Mouse (Mus musculus) MEL (cell line): Measurements from ENCODE around the gene Asah2. TPM values are rescaled to one million over a fixed set of nuclear protein-coding genes. Genes with fewer than 3 reads are reported as not detected.

Experiments
- DNase-seq: peaks from one replicate; pipeline ENCODE4 v3.0.0; 2011; ENCODE audit warnings: low read depth, low spot score
- H3K27ac ChIP-seq: 2 replicates; pipeline ENCODE4 v1.5.1; 2012; ENCODE audit warnings: low read depth, mild to moderate bottlenecking, control low read depth, low read length, moderate library complexity; ENCODE audit not compliant: control insufficient read depth
- H3K27me3 ChIP-seq, 2 experiments: fragments of 150-350 bp in 1 of 2; sonication (generic) in 1 of 2; 2 replicates each; pipeline ENCODE4 v1.6.1; 2012; ENCODE audit warnings: low read length in 2 of 2, mild to moderate bottlenecking in 2 of 2, improper control_type of control experiment in 1 of 2, moderate library complexity in 1 of 2; ENCODE audit not compliant: insufficient read depth in 2 of 2, control insufficient read depth in 1 of 2
- H3K36me3 ChIP-seq, 2 experiments: 2 replicates each; pipeline ENCODE4 v1.6.1; 2012 to 2014; ENCODE audit warnings: low read length in 2 of 2, improper control_type of control experiment in 1 of 2, inconsistent platforms in 1 of 2, mild to moderate bottlenecking in 1 of 2; ENCODE audit not compliant: insufficient read depth in 2 of 2, control insufficient read depth in 1 of 2
- H3K4me1 ChIP-seq, 2 experiments: fragments of 150-350 bp in 1 of 2; sonication (generic) in 1 of 2; 2 replicates each; pipeline ENCODE4 v1.6.1; 2012; ENCODE audit warnings: low read length in 2 of 2, improper control_type of control experiment in 1 of 2, mild to moderate bottlenecking in 1 of 2; ENCODE audit not compliant: insufficient read depth in 2 of 2, control insufficient read depth in 1 of 2
- H3K4me3 ChIP-seq, 2 experiments: fragments of 150-350 bp in 1 of 2; sonication (generic) in 1 of 2; 2 replicates each; pipeline ENCODE4 v1.5.1; 2012; ENCODE audit warnings: low read depth in 2 of 2, low read length in 2 of 2, mild to moderate bottlenecking in 2 of 2, moderate library complexity in 2 of 2, control low read depth in 1 of 2, improper control_type of control experiment in 1 of 2; ENCODE audit not compliant: control insufficient read depth in 1 of 2, insufficient read depth in 1 of 2
- H3K79me2 ChIP-seq: 2 replicates; pipeline ENCODE4 v1.6.1; 2012; ENCODE audit warnings: mild to moderate bottlenecking, low read length, moderate library complexity; ENCODE audit not compliant: control insufficient read depth, poor library complexity, insufficient read depth
- H3K9ac ChIP-seq: 2 replicates; pipeline ENCODE4 v1.6.1; 2012; ENCODE audit warnings: low read depth, mild to moderate bottlenecking, control low read depth, low read length, moderate library complexity; ENCODE audit not compliant: control insufficient read depth, poor library complexity, severe bottlenecking
- H3K9me3 ChIP-seq: fragments of 150-350 bp; sonication (generic); replicated peaks from 2 replicates; pipeline ENCODE4 v1.6.1; 2012; ENCODE audit warnings: mild to moderate bottlenecking, low read length, improper control_type of control experiment, moderate library complexity; ENCODE audit not compliant: insufficient read depth
- BHLHE40 ChIP-seq: IDR thresholded peaks from 2 replicates; pipeline ENCODE4 v1.6.1; 2012; ENCODE audit warnings: low read depth, mild to moderate bottlenecking, inconsistent platforms, low read length, improper control_type of control experiment, borderline replicate concordance
- CHD1 ChIP-seq: IDR thresholded peaks from 2 replicates; pipeline ENCODE4 v1.6.1; 2012; ENCODE audit warnings: low read depth, mild to moderate bottlenecking, inconsistent platforms, low read length, improper control_type of control experiment
- CHD2 ChIP-seq: IDR thresholded peaks from 2 replicates; pipeline ENCODE4 v1.6.1; 2011; ENCODE audit warnings: low read length, improper control_type of control experiment
- CTCF ChIP-seq, 3 experiments: IDR thresholded peaks in 2 of 3; conservative IDR thresholded peaks in 1 of 3; 2 replicates each; pipeline ENCODE4 v1.5.1; 2011 to 2012; ENCODE audit warnings: low read length in 3 of 3, low read depth in 2 of 3, mild to moderate bottlenecking in 2 of 3, improper control_type of control experiment in 1 of 3, inconsistent platforms in 1 of 3, mixed read lengths in 1 of 3, moderate library complexity in 1 of 3; ENCODE audit not compliant: control insufficient read depth in 1 of 3, insufficient read depth in 1 of 3, poor library complexity in 1 of 3, severe bottlenecking in 1 of 3
- E2F4 ChIP-seq: IDR thresholded peaks from 2 replicates; pipeline ENCODE4 v1.6.1; 2011; ENCODE audit warnings: low read depth, low read length, improper control_type of control experiment, borderline replicate concordance
- ETS1 ChIP-seq: IDR thresholded peaks from 2 replicates; pipeline ENCODE4 v1.6.1; 2012; ENCODE audit warnings: low read depth, mild to moderate bottlenecking, inconsistent platforms, low read length, improper control_type of control experiment, moderate library complexity
- GABPA ChIP-seq: IDR thresholded peaks from 2 replicates; pipeline ENCODE4 v1.6.1; 2012; ENCODE audit warnings: low read depth, mild to moderate bottlenecking, inconsistent platforms, low read length, improper control_type of control experiment, moderate library complexity
- KAT2A ChIP-seq: conservative IDR thresholded peaks from 2 replicates; pipeline ENCODE4 v1.6.1; 2012; ENCODE audit warnings: low read depth, low read length, improper control_type of control experiment, inconsistent platforms
- MAFK ChIP-seq: IDR thresholded peaks from 2 replicates; pipeline ENCODE4 v1.6.1; 2011; ENCODE audit warnings: low read depth, mild to moderate bottlenecking, low read length, improper control_type of control experiment, borderline replicate concordance
- MAX ChIP-seq: IDR thresholded peaks from 2 replicates; pipeline ENCODE4 v1.6.1; 2011; ENCODE audit warnings: low read length, improper control_type of control experiment
- MEF2A ChIP-seq: IDR thresholded peaks from 2 replicates; pipeline ENCODE4 v1.6.1; 2014; ENCODE audit warnings: low read depth, mild to moderate bottlenecking, inconsistent platforms, low read length, improper control_type of control experiment; ENCODE audit not compliant: poor library complexity, insufficient replicate concordance, severe bottlenecking; ENCODE audit errors: extremely low read depth
- MXI1 ChIP-seq: IDR thresholded peaks from 2 replicates; pipeline ENCODE4 v1.6.1; 2011; ENCODE audit warnings: mild to moderate bottlenecking, low read depth, low read length, improper control_type of control experiment
- MYC ChIP-seq: IDR thresholded peaks from 2 replicates; pipeline ENCODE4 v1.6.1; 2011; ENCODE audit warnings: low read depth, mild to moderate bottlenecking, low read length, improper control_type of control experiment, moderate library complexity
- NRF1 ChIP-seq: IDR thresholded peaks from 2 replicates; pipeline ENCODE4 v1.6.1; 2014; ENCODE audit warnings: low read depth, mild to moderate bottlenecking, inconsistent platforms, low read length, improper control_type of control experiment, moderate library complexity; ENCODE audit not compliant: poor library complexity, insufficient read depth, severe bottlenecking
- TAL1 ChIP-seq: IDR thresholded peaks from 2 replicates; pipeline ENCODE4 v1.6.1; 2012; ENCODE audit warnings: mild to moderate bottlenecking, inconsistent platforms, low read length, moderate library complexity, mixed read lengths
- TCF12 ChIP-seq: IDR thresholded peaks from 2 replicates; pipeline ENCODE4 v1.6.1; 2014; ENCODE audit warnings: low read depth, mild to moderate bottlenecking, inconsistent platforms, low read length, improper control_type of control experiment, moderate library complexity
- ZMIZ1 ChIP-seq: IDR thresholded peaks from 2 replicates; pipeline ENCODE4 v1.6.1; 2012; ENCODE audit warnings: low read depth, mild to moderate bottlenecking, inconsistent platforms, low read length, improper control_type of control experiment, moderate library complexity
- polyA plus RNA-seq, 2 experiments: library from polyadenylated mRNA; stranded (reverse) in 1 of 2; unstranded in 1 of 2; fragments of >175 nt in 1 of 2; fragments of >200 nt in 1 of 2; gene quantifications; 2 replicates each; pipeline versions ENCODE4 v1.2.1 to v1.2.4; 2012; ENCODE audit warnings: low replicate concordance in 2 of 2, low read depth in 1 of 2; ENCODE audit not compliant: insufficient read length in 2 of 2, insufficient read depth in 1 of 2, missing spikeins in 1 of 2
- total RNA-seq: library from RNA; depleted of rRNA; stranded (reverse); fragments of 300-350 nt; gene quantifications from 2 replicates; pipeline ENCODE4 v1.2.3, GENCODE M21; 2012

Asah2 gene
- total and polyA plus RNA-seq, 3 experiments: 0.58 to 1.3 TPM; not detected in 1

DNA sequence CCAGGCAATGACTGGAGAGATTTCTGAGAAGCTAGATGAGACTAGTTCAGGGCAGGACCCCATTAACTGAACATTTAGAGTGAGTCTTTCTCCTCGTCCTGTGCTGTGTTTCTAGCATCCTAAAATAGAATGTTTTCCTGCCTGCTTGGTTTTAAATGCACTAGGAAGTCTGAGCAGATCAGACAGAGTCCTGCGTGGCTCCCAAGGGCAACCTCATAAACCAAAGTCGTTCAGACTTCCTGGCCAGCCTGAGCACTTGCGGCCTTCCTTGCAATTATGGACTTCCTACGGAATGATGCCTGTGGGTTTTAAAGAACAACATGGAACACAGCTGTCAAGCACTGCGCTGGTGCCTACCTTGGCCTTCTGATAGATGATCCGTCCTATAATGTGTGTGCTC, 89.4 kb downstream of the Asah2 start:
- TF ChIP-seq CHD2 (no peak), TCF12 (no peak), CTCF (IDR thresholded peaks at IDR 0.05 in 2 of 3, conservative IDR thresholded peaks at IDR 0.05 in 1 of 3; ENCODE audit: control insufficient read depth in 1 of 3, insufficient read depth in 1 of 3, low read depth in 2 of 3, low read length in 3 of 3, poor library complexity in 1 of 3, severe bottlenecking in 1 of 3) (no peak), BHLHE40 (no peak), CHD1 (no peak), GABPA (no peak), NRF1 (no peak), ETS1 (no peak), TAL1 (no peak), MAX (no peak), E2F4 (no peak), MAFK (no peak), KAT2A (no peak), MEF2A (no peak), MXI1 (no peak), MYC (no peak)
- TF ChIP-seq, all 39 proteins: peak for 0
- no peaks in the 10 kb centered on the region for H3K9me3 ChIP-seq
- H3K79me2 ChIP-seq: no peaks in the 10 kb centered on the region
- H3K27ac ChIP-seq: no peak overlapping the region
- H3K4me1 ChIP-seq: no peaks in the 10 kb centered on the region
- H3K4me3 ChIP-seq: no peak overlapping the region
- no peak for DNase-seq
- H3K36me3 ChIP-seq: no peaks in the 10 kb centered on the region
- no peak overlapping the region for H3K9ac ChIP-seq
- no peaks in the 10 kb centered on the region for H3K27me3 ChIP-seq

DNA sequence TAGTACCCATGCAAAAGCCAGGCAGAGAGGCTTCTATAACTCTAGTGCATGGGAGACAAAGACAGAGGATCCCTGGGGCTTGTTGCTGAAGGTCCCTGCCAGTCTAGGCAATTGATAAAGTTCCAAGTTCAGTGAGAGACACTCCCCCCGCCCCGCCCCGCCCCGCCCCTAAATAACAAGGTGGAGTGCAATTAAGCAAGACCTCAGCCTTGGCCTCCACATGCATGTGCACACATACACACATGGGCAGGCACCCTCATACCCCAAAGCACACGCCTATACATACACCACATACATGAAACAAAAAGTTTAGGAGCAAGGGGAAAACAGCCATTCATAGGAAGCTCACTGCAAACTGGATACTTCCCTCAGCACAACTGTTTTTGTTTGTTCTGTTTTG, 90.0 kb downstream of the Asah2 start:
- no peak for TF ChIP-seq ZMIZ1
- TF ChIP-seq KAT2A: no peak
- TF ChIP-seq MAX: no peak
- TF ChIP-seq, all 39 proteins: peak for 0
- H3K36me3 ChIP-seq: no peaks in the 10 kb centered on the region

More for the DNA sequence above, 90.0 kb downstream of the Asah2 start:
- no peak for DNase-seq
- Histone ChIP-seq H3K4me3 (no peak overlapping the region), H3K9ac (no peak overlapping the region), H3K27me3 (no peaks in the 10 kb centered on the region), H3K9me3 (no peaks in the 10 kb centered on the region), H3K4me1 (no peaks in the 10 kb centered on the region), H3K79me2 (no peaks in the 10 kb centered on the region), H3K27ac (no peak overlapping the region)
